Mouse (Mus musculus) heart, adult 2 months (tissue): Measurements from ENCODE around the gene Tceal8.

ENCODE experiments used
- CTCF ChIP-seq: fragments of 200-600 bp; IDR thresholded peaks from 2 replicates; pipeline ENCODE4 v1.8.1; 2022; ENCODE audit warnings: antibody characterized with exemption, mild to moderate bottlenecking, moderate library complexity
- EP300 ChIP-seq: fragments of 200-500 bp; IDR thresholded peaks from 2 replicates; pipeline ENCODE4 v1.6.1; 2011; ENCODE audit warnings: low read depth, low read length, control low read depth; ENCODE audit not compliant: insufficient read depth
- POLR2A ChIP-seq: fragments of 200-500 bp; IDR thresholded peaks from 2 replicates; pipeline ENCODE4 v1.6.1; 2011; ENCODE audit warnings: mild to moderate bottlenecking, low read depth, low read length, control low read depth; ENCODE audit not compliant: insufficient read depth

GRCm38 (mm10) chrX:136127744-136128064, 44.4 kb downstream of the Tceal8 start:
- TF ChIP-seq POLR2A (no peak), CTCF (peak; percentile 68), EP300 (no peak)
